Mouse (Mus musculus) heart, embryonic 11.5 days (tissue): ENCODE measurements around the gene Rnf24. TPM values are rescaled to one million over a fixed set of nuclear protein-coding genes. Genes with fewer than 3 reads are reported as not detected.

Experiments
- ATAC-seq: fragments of 200-750 bp; cut with Nextera tagmentation; replicated peaks from 2 replicates; pipeline ENCODE4 v1.8.0; 2017; ENCODE audit warnings: moderate library complexity; ENCODE audit not compliant: insufficient number of reproducible peaks, low FRiP score, low TSS enrichment
- H3K27ac ChIP-seq: fragments of 300-500 bp; sonication (generic); 2 replicates; pipeline ENCODE4 v1.5.1; 2014; ENCODE audit warnings: mild to moderate bottlenecking, low read depth, low read length
- H3K27me3 ChIP-seq: fragments of 300-500 bp; sonication (generic); 2 replicates; pipeline ENCODE4 v1.6.1; 2014; ENCODE audit warnings: mild to moderate bottlenecking, low read length, mixed read lengths; ENCODE audit not compliant: control insufficient read depth, insufficient read depth
- H3K36me3 ChIP-seq: fragments of 300-500 bp; sonication (generic); 2 replicates; pipeline ENCODE4 v1.6.1; 2014; ENCODE audit warnings: mild to moderate bottlenecking, low read length, moderate library complexity, mixed read lengths; ENCODE audit not compliant: control insufficient read depth, insufficient read depth
- H3K4me1 ChIP-seq: fragments of 300-500 bp; sonication (generic); 2 replicates; pipeline ENCODE4 v1.6.1; 2014; ENCODE audit warnings: low read length; ENCODE audit not compliant: control insufficient read depth, insufficient read depth
- H3K4me2 ChIP-seq: fragments of 300-500 bp; sonication (generic); 2 replicates; pipeline ENCODE4 v1.6.1; 2014; ENCODE audit warnings: mild to moderate bottlenecking, moderate library complexity
- H3K4me3 ChIP-seq: fragments of 300-500 bp; sonication (generic); 2 replicates; pipeline ENCODE4 v1.5.1; 2014; ENCODE audit warnings: low read depth, low read length
- H3K9ac ChIP-seq: fragments of 300-500 bp; sonication (generic); 2 replicates; pipeline ENCODE4 v1.6.1; 2014; ENCODE audit warnings: mild to moderate bottlenecking, low read depth, low read length, moderate library complexity
- H3K9me3 ChIP-seq: fragments of 300-500 bp; sonication (generic); replicated peaks from 2 replicates; pipeline ENCODE4 v1.6.1; 2016; ENCODE audit warnings: low read length; ENCODE audit not compliant: control insufficient read depth
- WGBS: fragments of 180-500 bp; shearing (Covaris S2); extraction: QIAGEN DNeasy Blood & Tissue Kit; methylation state at CpG from one replicate; pipeline ENCODE4 v1.1.7; 2014; ENCODE audit not compliant: insufficient replicate concordance; 5-methylcytosine and 5-hydroxymethylcytosine counted together
- polyA plus RNA-seq: library from polyadenylated mRNA; unstranded; fragments of >200 nt; fragmentation: Nextera tagmentation; extraction: Ambion mirVana; gene quantifications from 2 replicates; pipeline ENCODE4 v1.2.1, GENCODE M21; 2014

The Rnf24 gene
- polyA plus RNA-seq, result 1.7 and 2.3 TPM in 2 replicates

DNA sequence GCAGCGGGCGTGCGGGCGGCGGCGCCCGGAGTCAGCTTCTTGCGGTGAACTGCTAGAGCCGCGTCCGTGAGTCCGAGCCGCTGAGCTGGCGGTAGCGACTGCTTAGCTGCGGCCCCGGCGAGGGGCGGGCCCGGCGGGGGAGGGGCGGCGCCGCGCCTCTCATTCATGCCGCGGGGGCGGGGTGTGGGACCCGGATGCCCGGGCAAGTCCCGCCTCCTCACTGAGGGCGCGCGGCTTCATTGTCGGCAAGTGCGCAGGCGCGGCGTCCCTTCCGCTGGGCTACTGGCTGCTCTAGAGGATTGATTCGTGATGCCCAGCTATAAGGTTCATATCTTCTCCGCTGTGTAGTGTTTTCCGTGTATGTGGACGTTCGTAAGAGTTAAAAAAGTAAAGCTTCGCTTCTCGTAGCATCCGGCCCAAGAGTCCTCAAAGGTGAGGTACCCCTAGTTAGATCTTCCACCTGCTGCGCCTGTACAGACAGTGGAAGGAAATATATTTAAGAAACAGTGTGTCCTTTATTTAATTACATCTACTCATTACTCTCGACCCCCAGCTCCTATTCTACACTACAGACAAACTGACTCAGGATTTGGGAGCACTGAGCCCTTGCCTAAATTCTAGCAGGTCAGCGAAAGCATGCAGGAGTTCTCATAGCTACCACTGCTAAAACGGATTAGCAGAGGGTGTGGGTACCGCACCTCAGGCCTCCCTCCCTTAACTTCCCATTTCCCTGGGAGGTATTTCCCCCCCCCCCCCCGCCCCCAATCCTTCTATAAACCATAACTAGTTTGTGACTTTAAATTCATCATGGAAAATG is at the start of gene Rnf24:
Rnf24 (minus strand) TSS at position 146 of the 817 bp plus-strand sequence.
- no peaks in the 10 kb centered on the region for H3K9me3 ChIP-seq
- H3K4me2 ChIP-seq, result peak within 1 kb of the TSS; percentile 91
- peaks cover 4% of the 10 kb centered on the region for H3K4me1 ChIP-seq
- H3K27ac ChIP-seq, result peak within 1 kb of the TSS; percentile 84
- H3K4me3 ChIP-seq, result peak within 1 kb of the TSS; percentile 85
- H3K9ac ChIP-seq, result peak within 1 kb of the TSS; percentile 85
- H3K27me3 ChIP-seq, result no peaks in the 10 kb centered on the region
- 1% methylated on average over 53 of the region's 54 CpGs for WGBS
- peak; percentile 96 for ATAC-seq
- no peaks in the 10 kb centered on the region for H3K36me3 ChIP-seq

DNA sequence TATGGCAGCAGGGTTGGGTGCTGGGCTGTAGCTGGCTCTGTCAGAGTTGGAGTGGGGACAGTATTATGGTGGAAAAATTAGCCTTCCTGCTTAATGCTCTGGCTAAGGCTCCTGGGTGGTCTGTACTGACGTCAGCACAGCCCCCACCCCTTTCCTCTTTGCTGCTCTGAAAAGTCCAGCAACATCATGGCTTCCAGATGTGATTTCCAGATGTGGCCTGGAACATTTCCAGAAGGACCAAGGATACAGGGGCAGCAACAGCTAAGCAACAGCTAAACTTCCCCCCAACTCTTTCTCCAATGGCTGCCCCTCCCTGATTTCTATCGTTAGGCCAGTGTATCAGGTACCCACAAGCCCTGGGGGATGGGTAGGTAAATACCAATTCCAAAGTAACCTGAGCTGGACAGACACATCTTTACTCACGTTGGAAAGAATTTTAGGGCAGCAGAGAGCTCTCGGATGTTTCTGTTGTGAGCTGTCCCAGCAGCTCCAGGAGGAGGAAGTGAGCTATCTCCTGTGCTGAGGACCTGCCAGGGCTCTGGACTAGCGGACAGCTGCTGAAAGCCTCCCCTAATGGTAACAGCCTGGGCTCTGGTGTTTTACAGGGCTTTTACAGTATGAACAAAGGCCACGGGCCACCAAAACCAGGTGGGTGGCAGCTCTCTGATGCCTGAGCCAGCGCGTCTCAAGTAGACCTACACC is 49.3 kb upstream of the Rnf24 start:
- Histone ChIP-seq H3K4me3 (no peak overlapping the region), H3K9ac (no peak overlapping the region), H3K9me3 (no peaks in the 10 kb centered on the region), H3K4me2 (no peak overlapping the region), H3K27me3 (no peaks in the 10 kb centered on the region), H3K27ac (no peak overlapping the region), H3K4me1 (0 out of 2 replicates have a peak, but pooled peaks cover 3% of the 10 kb centered on the region), H3K36me3 (no peaks in the 10 kb centered on the region)
- no peak for ATAC-seq
- 47% methylated on average over 8 of the region's 8 CpGs for WGBS

GRCm38 (mm10) chr2:131400846-131401245 is 48.2 kb upstream of the Rnf24 start:
- H3K4me3 ChIP-seq, result no peak overlapping the region
- H3K36me3 ChIP-seq, result no peaks in the 10 kb centered on the region
- peaks cover 5% of the 10 kb centered on the region; the same call in 1 of the 2 replicates for H3K4me1 ChIP-seq
- no peaks in the 10 kb centered on the region for H3K27me3 ChIP-seq
- no peak overlapping the region for H3K9ac ChIP-seq
- no peak overlapping the region for H3K27ac ChIP-seq
- no peak for ATAC-seq
- H3K4me2 ChIP-seq, result no peak overlapping the region
- H3K9me3 ChIP-seq, result no peaks in the 10 kb centered on the region
- WGBS, result 76% methylated on average over 2 of the region's 2 CpGs

GRCm38 (mm10) chr2:131397323-131397848 is 44.7 kb upstream of the Rnf24 start:
- H3K9ac ChIP-seq, result no peak overlapping the region
- ATAC-seq, result no peak
- peaks cover 7% of the 10 kb centered on the region; the same call in 1 of the 2 replicates for H3K4me1 ChIP-seq
- H3K36me3 ChIP-seq, result no peaks in the 10 kb centered on the region
- WGBS, result 79% methylated on average over 5 of the region's 5 CpGs
- no peaks in the 10 kb centered on the region for H3K9me3 ChIP-seq
- no peak overlapping the region for H3K4me2 ChIP-seq
- H3K4me3 ChIP-seq, result no peak overlapping the region
- H3K27me3 ChIP-seq, result no peaks in the 10 kb centered on the region
- H3K27ac ChIP-seq, result no peak overlapping the region

GRCm38 (mm10) chr2:131386350-131386962 is 33.8 kb upstream of the Rnf24 start:
- no peaks in the 10 kb centered on the region for H3K9me3 ChIP-seq
- H3K27ac ChIP-seq, result no peak overlapping the region
- no peak overlapping the region for H3K9ac ChIP-seq
- no peaks in the 10 kb centered on the region for H3K36me3 ChIP-seq
- H3K4me3 ChIP-seq, result no peak overlapping the region
- H3K4me1 ChIP-seq, result no peaks in the 10 kb centered on the region
- ATAC-seq, result no peak
- WGBS, result 77% methylated on average over 10 of the region's 10 CpGs
- H3K27me3 ChIP-seq, result no peaks in the 10 kb centered on the region
- H3K4me2 ChIP-seq, result no peak overlapping the region

- H3K4me3 ChIP-seq, result no peak overlapping the region
- no peak overlapping the region for H3K4me2 ChIP-seq
- H3K9me3 ChIP-seq, result no peaks in the 10 kb centered on the region
- H3K4me1 ChIP-seq, result no peaks in the 10 kb centered on the region
- no peaks in the 10 kb centered on the region for H3K36me3 ChIP-seq
- no peak overlapping the region for H3K27ac ChIP-seq
- no peak overlapping the region for H3K9ac ChIP-seq
- H3K27me3 ChIP-seq, result no peaks in the 10 kb centered on the region
- no peak for ATAC-seq
- WGBS, result 80% methylated on average over 4 of the region's 4 CpGs
Observed at GRCm38 (mm10) chr2:131385176-131385575, 32.5 kb upstream of the Rnf24 start.

GRCm38 (mm10) chr2:131379541-131379940 is 26.8 kb upstream of the Rnf24 start:
- Histone ChIP-seq H3K9ac (no peak overlapping the region), H3K4me2 (no peak overlapping the region), H3K4me1 (no peaks in the 10 kb centered on the region), H3K9me3 (no peaks in the 10 kb centered on the region), H3K27ac (no peak overlapping the region), H3K27me3 (no peaks in the 10 kb centered on the region), H3K4me3 (no peak overlapping the region), H3K36me3 (no peaks in the 10 kb centered on the region)
- 66% methylated on average over 3 of the region's 3 CpGs for WGBS
- ATAC-seq, result no peak

DNA sequence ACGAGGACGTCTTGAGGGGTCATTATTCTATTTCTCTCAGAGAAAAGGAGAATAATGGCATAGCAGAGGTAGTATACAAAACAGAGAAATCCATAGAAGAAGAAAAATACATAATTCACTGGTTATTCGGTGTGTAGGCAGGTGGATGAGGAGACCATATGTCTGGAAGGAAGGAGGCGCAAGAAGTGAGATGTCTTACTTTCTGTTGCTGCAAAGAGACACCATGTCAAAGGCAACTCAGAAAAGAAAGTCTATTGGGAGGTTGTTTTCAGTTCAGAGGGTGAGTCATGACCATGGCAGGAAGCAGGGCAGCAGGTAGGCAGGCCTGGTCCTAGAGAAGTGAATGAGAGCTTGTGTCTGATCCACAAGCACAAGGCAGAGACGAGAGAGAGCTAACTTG is 26.2 kb upstream of the Rnf24 start:
- no peak overlapping the region for H3K9ac ChIP-seq
- H3K27ac ChIP-seq, result no peak overlapping the region

More for the DNA sequence above, 26.2 kb upstream of the Rnf24 start:
- H3K4me3 ChIP-seq, result no peak overlapping the region
- ATAC-seq, result no peak
- no peak overlapping the region for H3K4me2 ChIP-seq
- H3K27me3 ChIP-seq, result no peaks in the 10 kb centered on the region
- H3K4me1 ChIP-seq, result no peaks in the 10 kb centered on the region
- no peaks in the 10 kb centered on the region for H3K36me3 ChIP-seq
- no peaks in the 10 kb centered on the region for H3K9me3 ChIP-seq
- 88% methylated on average over 5 of the region's 5 CpGs for WGBS
